In the genomic region with DNA sequence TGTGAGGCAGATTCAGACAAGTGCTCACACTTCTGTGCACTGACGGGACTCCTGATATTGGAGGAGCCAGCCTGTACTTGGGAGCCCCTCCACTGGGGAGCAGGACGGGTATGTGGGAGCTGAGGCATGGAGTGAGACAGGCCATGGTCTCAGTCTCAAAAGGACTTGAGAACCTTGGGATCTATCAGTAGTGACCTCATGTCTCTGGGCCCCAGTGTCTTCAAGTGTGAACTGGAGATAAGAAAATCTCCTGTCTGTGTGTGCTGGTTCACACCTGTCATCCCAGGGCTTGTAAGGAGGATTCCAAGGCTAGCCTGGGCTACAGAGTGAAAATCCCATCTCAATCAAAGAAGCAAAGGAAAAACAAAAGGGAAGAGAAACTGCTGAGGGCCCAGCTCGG, we compare ENCODE assay signal across 16 mouse cellular contexts.
"Had no signal": no experiment of that assay in that cellular context is flagged by ENCODE, and none has a peak within 500 bp of the region (broad histone marks: within the 10 kb centered on the region; RNA-seq: fewer than 3 reads in every experiment).

No protein-coding gene starts in this region.

- H3K9me3 ChIP-seq: limb, embryonic 15.5 days; lung, embryonic 15.5 days; megakaryocyte, embryonic 14.5 days; neural tube, embryonic 13.5 days had no signal

- H3K4me3 ChIP-seq: left cerebral cortex, adult 2 months; limb, embryonic 15.5 days; lung, embryonic 15.5 days; neural tube, embryonic 13.5 days had no signal

- DNase-seq: kidney, adult 2 months; kidney, postnatal 25 days; lung, postnatal 14 days; retina, postnatal 1 day; right cerebral cortex, postnatal 4 days; spleen, adult 18-20 months; thymus, adult 18-20 months; thymus, postnatal 14 days had no signal

- H3K9ac ChIP-seq: limb, embryonic 15.5 days; lung, embryonic 15.5 days; neural tube, embryonic 13.5 days had no signal

- H3K4me2 ChIP-seq: limb, embryonic 15.5 days; lung, embryonic 15.5 days; midbrain, embryonic 11.5 days; neural tube, embryonic 13.5 days had no signal

- ATAC-seq: midbrain, embryonic 16.5 days had no signal

- H3K27ac ChIP-seq: left cerebral cortex, adult 2 months; limb, embryonic 15.5 days; lung, embryonic 15.5 days; macrophage; neural tube, embryonic 13.5 days had no signal

- H3K27me3 ChIP-seq: limb, embryonic 15.5 days; lung, embryonic 15.5 days; megakaryocyte, embryonic 14.5 days; neural tube, embryonic 13.5 days had no signal
